Mouse (Mus musculus) G1E (cell line): Measurements from ENCODE around the gene Sp6.

Experiments
- CTCF ChIP-seq: IDR thresholded peaks from 2 replicates; pipeline ENCODE4 v1.5.1; 2012; ENCODE audit warnings: low read depth, low read length, inconsistent platforms, mixed read lengths
- GATA1 ChIP-seq: IDR thresholded peaks from 2 replicates; pipeline ENCODE4 v1.6.1; 2012; ENCODE audit warnings: borderline replicate concordance, low read length, inconsistent platforms, mixed read lengths
- POLR2AphosphoS5 ChIP-seq: IDR thresholded peaks from 2 replicates; pipeline ENCODE4 v1.6.1; 2012; ENCODE audit warnings: low read depth, low read length, inconsistent platforms; ENCODE audit not compliant: insufficient replicate concordance
- TAL1 ChIP-seq: conservative IDR thresholded peaks from 2 replicates; pipeline ENCODE4 v1.6.1; 2012; ENCODE audit warnings: low read depth, low read length, inconsistent platforms, mixed read lengths

DNA sequence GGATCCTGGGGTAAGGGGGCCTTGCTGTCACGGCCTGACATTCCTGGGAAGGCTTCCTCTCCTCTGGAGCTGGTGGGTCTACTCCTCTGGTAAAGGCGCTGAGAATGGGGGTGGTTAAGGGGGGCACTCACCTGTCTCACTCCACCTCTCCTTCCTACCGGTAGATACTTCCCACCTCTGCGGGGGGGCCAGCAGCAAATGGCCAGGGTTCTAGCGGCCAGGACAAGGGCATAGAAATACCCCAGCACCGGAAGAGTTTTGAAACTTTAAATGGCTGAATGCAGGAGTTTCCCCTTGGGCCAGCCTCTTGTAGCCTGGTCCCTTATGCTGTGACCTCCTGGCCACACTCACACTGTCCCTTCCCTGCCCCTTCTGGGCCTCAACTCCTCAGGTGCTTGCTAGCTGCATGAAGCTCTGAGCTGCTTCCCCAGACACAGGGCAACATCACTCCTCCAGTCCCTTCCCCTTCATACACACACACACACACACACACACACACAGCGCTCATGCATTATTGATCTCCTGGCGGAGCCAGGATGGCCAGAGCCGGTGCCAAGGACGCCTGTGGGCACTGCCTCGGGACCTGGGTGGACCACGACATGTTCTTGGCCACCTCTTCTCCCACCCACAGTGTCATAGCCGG lies 37.9 kb downstream of the Sp6 start:
- TF ChIP-seq CTCF = no peak
- TF ChIP-seq GATA1 = no peak
- TF ChIP-seq TAL1 = no peak
- TF ChIP-seq POLR2AphosphoS5 = no peak
